Mouse (Mus musculus) E14TG2a.4 (cell line): Measurements from ENCODE around the gene Musk.
"Not testable (repeated sequence)": the region's sequence is repeated elsewhere in the genome, so short reads cannot be mapped to it uniquely, and the experiment has no call there.

ENCODE experiments used
- H3K27me3 ChIP-seq: 2 replicates; pipeline ENCODE4 v1.6.1; 2014; ENCODE audit warnings: low read length, control low read depth; ENCODE audit not compliant: insufficient read depth
- H3K36me3 ChIP-seq: 2 replicates; pipeline ENCODE4 v1.6.1; 2014; ENCODE audit warnings: low read length, control low read depth; ENCODE audit not compliant: insufficient read depth
- H3K4me1 ChIP-seq: replicated peaks from 2 replicates; pipeline ENCODE4 v1.6.1; 2014; ENCODE audit warnings: low read depth, low read length, control low read depth
- H3K4me3 ChIP-seq: replicated peaks from 2 replicates; pipeline ENCODE4 v1.5.1; 2014; ENCODE audit warnings: mild to moderate bottlenecking, low read length
- H3K9me3 ChIP-seq: 2 replicates; pipeline ENCODE4 v1.6.1; 2014; ENCODE audit warnings: low read length, control low read depth
- CTCF ChIP-seq: conservative IDR thresholded peaks from 2 replicates; pipeline ENCODE4 v1.5.1; 2014; ENCODE audit warnings: low read length
- NANOG ChIP-seq: IDR thresholded peaks from 2 replicates; pipeline ENCODE4 v1.6.1; 2014; ENCODE audit warnings: borderline replicate concordance, low read length, mixed read lengths
- POU5F1 ChIP-seq: IDR thresholded peaks from 2 replicates; pipeline ENCODE4 v1.6.1; 2014; ENCODE audit warnings: low read length, borderline replicate concordance

Musk gene

GRCm38 (mm10) chr4:58285687-58286086 is at the start of gene Musk:
Gene Musk (plus strand): TSS chr4:58285960.
- Histone ChIP-seq H3K27me3 (no peaks in the 10 kb centered on the region), H3K36me3 (no peaks in the 10 kb centered on the region), H3K9me3 (peaks cover 26% of the 10 kb centered on the region), H3K4me3 (no peak within 1 kb of the TSS), H3K4me1 (no peaks in the 10 kb centered on the region)
- TF ChIP-seq POU5F1 (no peak), NANOG (no peak), CTCF (no peak)

DNA sequence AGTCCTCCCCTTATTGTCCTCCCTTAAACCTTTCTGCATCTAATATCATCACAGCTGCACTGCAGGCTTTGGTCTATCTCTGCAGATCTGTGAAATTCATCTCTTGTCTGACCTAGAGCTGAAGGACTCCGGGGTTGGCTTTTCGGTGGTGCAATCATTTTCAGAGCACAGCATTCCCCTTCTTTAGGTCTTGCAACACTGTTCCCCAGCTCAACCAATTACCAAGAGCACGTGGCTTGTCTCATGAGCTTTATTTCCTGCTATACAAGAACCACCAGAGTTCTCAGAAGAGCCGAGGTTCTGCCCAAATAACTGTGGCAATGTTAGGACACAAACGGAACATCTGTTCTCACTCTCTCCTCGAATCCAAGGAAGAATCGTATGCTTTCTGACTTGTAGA is 45.3 kb upstream of the Musk start:
- no peaks in the 10 kb centered on the region for H3K4me1 ChIP-seq
- H3K36me3 ChIP-seq: no peaks in the 10 kb centered on the region
- no peaks in the 10 kb centered on the region for H3K27me3 ChIP-seq
- no peak for TF ChIP-seq CTCF
- TF ChIP-seq NANOG: no peak
- no peak for TF ChIP-seq POU5F1
- no peak overlapping the region for H3K4me3 ChIP-seq
- H3K9me3 ChIP-seq: 0 out of 2 replicates have a peak, but pooled peaks cover 2% of the 10 kb centered on the region

DNA sequence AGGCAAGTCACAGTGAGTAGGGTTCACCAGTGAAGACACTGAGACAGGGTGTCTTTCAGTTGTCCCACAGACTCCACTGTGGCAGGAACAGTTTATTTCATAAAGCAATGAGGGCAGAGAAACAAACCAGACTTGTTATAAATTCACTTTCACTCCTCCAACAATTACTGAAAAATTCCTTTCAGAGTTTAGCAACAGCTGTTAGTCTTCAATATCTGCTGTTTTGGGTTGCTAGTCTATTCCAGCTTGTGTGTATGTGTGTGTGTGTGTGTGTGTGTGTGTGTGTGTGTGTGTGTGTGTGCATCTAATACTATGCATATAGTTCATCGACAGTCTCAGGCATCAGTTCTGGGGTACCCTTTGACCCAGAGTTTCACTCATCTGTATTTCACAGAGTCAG is 40.2 kb upstream of the Musk start:
- Histone ChIP-seq H3K27me3 (no peaks in the 10 kb centered on the region), H3K36me3 (no peaks in the 10 kb centered on the region), H3K9me3 (peaks cover 22% of the 10 kb centered on the region; the same call in 1 of the 2 replicates), H3K4me1 (no peaks in the 10 kb centered on the region), H3K4me3 (no peak overlapping the region)
- no peak for TF ChIP-seq POU5F1
- TF ChIP-seq CTCF: no peak
- TF ChIP-seq NANOG: no peak

- no peaks in the 10 kb centered on the region for H3K4me1 ChIP-seq
- TF ChIP-seq NANOG (no peak), CTCF (peak; percentile 51), POU5F1 (no peak)
Measured at GRCm38 (mm10) chr4:58252381-58252780, 33.4 kb upstream of the Musk start.

DNA sequence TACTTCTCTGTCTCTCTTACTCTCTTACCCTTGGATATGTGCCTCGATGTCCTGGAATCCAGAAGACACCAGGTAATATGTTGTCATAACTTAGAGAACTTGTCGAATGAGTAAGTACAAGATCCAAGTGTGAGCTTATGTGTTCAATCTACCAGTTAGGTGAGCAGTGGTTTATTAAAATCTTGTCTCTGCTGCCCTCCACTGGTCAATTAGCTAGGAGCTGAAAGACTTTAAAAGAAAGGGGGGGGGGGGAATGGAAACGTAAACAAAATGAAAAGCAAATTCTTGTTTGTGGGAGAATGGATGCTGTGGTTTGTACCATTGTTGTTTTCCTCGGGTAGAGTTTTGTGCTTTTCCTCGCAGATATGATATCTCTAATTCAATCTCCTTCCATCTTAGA is 32.4 kb upstream of the Musk start:
- H3K4me3 ChIP-seq: no peak overlapping the region
- H3K27me3 ChIP-seq: no peaks in the 10 kb centered on the region
- H3K4me1 ChIP-seq: no peaks in the 10 kb centered on the region
- no peaks in the 10 kb centered on the region for H3K9me3 ChIP-seq
- no peaks in the 10 kb centered on the region for H3K36me3 ChIP-seq
- TF ChIP-seq POU5F1 (no peak), CTCF (peak; percentile 41)

More at GRCm38 (mm10) chr4:58252381-58252780, 33.4 kb upstream of the Musk start:
- no peaks in the 10 kb centered on the region for H3K9me3 ChIP-seq
- no peaks in the 10 kb centered on the region for H3K27me3 ChIP-seq
- no peak overlapping the region for H3K4me3 ChIP-seq
- no peaks in the 10 kb centered on the region for H3K36me3 ChIP-seq

DNA sequence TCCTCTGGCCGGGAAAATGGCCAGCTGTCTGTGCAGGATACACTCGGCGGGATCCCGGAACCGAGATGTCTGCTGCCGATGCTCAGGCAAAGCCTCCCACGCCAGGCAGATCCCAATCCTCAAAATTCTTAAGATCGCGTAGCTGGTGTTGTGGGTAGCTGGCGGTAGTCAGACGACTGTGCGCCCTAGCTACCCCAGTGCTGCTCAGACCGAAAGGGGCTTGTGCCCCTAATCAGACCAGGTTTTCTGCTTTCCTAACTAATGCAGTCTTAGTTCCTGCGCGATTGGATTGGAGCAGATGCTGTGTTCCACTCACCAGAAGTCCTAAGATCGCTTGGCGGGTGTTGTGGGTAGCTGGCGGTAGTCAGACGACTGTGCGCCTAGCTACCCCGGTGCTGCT is 25.0 kb upstream of the Musk start:
- H3K4me1 ChIP-seq, H3K27me3 ChIP-seq, H3K36me3 ChIP-seq, H3K9me3 ChIP-seq: not testable (repeated sequence)
- H3K4me3 ChIP-seq: peak overlapping the region; percentile 72

GRCm38 (mm10) chr4:58266294-58266693 is 19.5 kb upstream of the Musk start:
- Histone ChIP-seq H3K36me3 (no peaks in the 10 kb centered on the region), H3K4me3 (no peak overlapping the region), H3K9me3 (peaks cover 11% of the 10 kb centered on the region), H3K4me1 (no peaks in the 10 kb centered on the region), H3K27me3 (peaks cover 2% of the 10 kb centered on the region; the same call in 1 of the 2 replicates)
- no peak for TF ChIP-seq POU5F1
- TF ChIP-seq CTCF: peak; percentile 13; the same call in 1 of the 2 replicates

GRCm38 (mm10) chr4:58268897-58269542 is 16.7 kb upstream of the Musk start:
- TF ChIP-seq POU5F1: no peak
- no peak for TF ChIP-seq CTCF
- Histone ChIP-seq H3K4me1 (no peaks in the 10 kb centered on the region), H3K36me3 (no peaks in the 10 kb centered on the region), H3K4me3 (no peak overlapping the region), H3K27me3 (no peaks in the 10 kb centered on the region), H3K9me3 (peaks cover 11% of the 10 kb centered on the region)

DNA sequence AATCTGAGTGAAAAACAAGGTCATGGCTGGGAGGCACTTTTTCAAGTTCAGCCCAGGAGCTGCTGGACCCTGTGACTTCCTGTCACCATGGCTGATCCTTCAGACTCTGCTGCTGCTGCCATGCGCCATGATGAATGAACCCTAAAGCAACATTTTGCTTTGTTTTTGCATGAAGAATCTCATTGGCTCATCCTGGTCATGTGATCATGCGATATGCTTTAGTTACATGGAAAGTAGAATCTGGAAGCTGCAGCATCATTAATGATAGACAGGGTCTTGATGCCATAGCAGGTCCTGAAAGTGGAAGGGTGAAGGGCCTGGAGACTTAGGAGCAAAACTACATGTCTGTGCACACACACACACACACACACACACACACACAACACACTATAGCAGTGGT is 15.8 kb upstream of the Musk start:
- Histone ChIP-seq H3K36me3 (no peaks in the 10 kb centered on the region), H3K4me1 (no peaks in the 10 kb centered on the region), H3K27me3 (no peaks in the 10 kb centered on the region), H3K9me3 (peaks cover 11% of the 10 kb centered on the region), H3K4me3 (no peak overlapping the region)
- TF ChIP-seq POU5F1 (no peak), CTCF (no peak), NANOG (no peak)

GRCm38 (mm10) chr4:58270956-58271355 is 14.8 kb upstream of the Musk start:
- Histone ChIP-seq H3K4me3 (no peak overlapping the region), H3K4me1 (no peaks in the 10 kb centered on the region)
- no peak for TF ChIP-seq NANOG
- no peak for TF ChIP-seq POU5F1
- no peak for TF ChIP-seq CTCF

More at GRCm38 (mm10) chr4:58270956-58271355, 14.8 kb upstream of the Musk start:
- Histone ChIP-seq H3K27me3 (no peaks in the 10 kb centered on the region), H3K9me3 (peaks cover 11% of the 10 kb centered on the region), H3K36me3 (no peaks in the 10 kb centered on the region)
